Mouse (Mus musculus): Measurements from ENCODE around the gene Ndufs2.

Gene Ndufs2

GRCm38 (mm10) chr1:171227879-171228278 lies 23.3 kb downstream of the Ndufs2 start:
- DNase-seq, result no peak

- DNase-seq, result no peak
Measured at GRCm38 (mm10) chr1:171226780-171227179, 24.4 kb downstream of the Ndufs2 start.

- no peak for DNase-seq
Measured at GRCm38 (mm10) chr1:171224857-171225256, 26.3 kb downstream of the Ndufs2 start, which contains the start of gene Apoa2. Gene Apoa2, plus strand, starts transcription at chr1:171225054.

GRCm38 (mm10) chr1:171223796-171224195 lies 27.4 kb downstream of the Ndufs2 start:
- DNase-seq, result no peak

GRCm38 (mm10) chr1:171223168-171223567 lies 28.0 kb downstream of the Ndufs2 start:
- DNase-seq, result no peak

- peak; percentile 88 to 96 for DNase-seq
Measured at GRCm38 (mm10) chr1:171222238-171223155, 28.7 kb downstream of the Ndufs2 start, which contains the start of gene Tomm40l. Gene Tomm40l, minus strand, starts transcription at chr1:171222514.

- peak; percentile 27 to 39 for DNase-seq
Measured at GRCm38 (mm10) chr1:171221281-171222193, 29.7 kb downstream of the Ndufs2 start.

- DNase-seq, result peak; percentile 84 to 89
Measured at GRCm38 (mm10) chr1:171220871-171221270, 30.3 kb downstream of the Ndufs2 start.

GRCm38 (mm10) chr1:171216241-171216955 lies 34.8 kb downstream of the Ndufs2 start:
- no peak for DNase-seq

- no peak for DNase-seq
Measured at GRCm38 (mm10) chr1:171213801-171214496, 37.2 kb downstream of the Ndufs2 start, which contains the start of gene Nr1i3. Gene Nr1i3, plus strand, starts transcription at chr1:171213970.

GRCm38 (mm10) chr1:171212854-171213253 lies 38.3 kb downstream of the Ndufs2 start:
- DNase-seq, result no peak

- no peak for DNase-seq
Measured at GRCm38 (mm10) chr1:171209409-171209808, 41.8 kb downstream of the Ndufs2 start.

- DNase-seq, result no peak
Measured at GRCm38 (mm10) chr1:171205704-171206493, 45.3 kb downstream of the Ndufs2 start.

GRCm38 (mm10) chr1:171204249-171204644 lies 46.9 kb downstream of the Ndufs2 start:
- DNase-seq, result no peak

GRCm38 (mm10) chr1:171203471-171204248 lies 47.5 kb downstream of the Ndufs2 start:
- DNase-seq, result no peak

GRCm38 (mm10) chr1:171200769-171201168 lies 50.4 kb downstream of the Ndufs2 start:
- no peak for DNase-seq

GRCm38 (mm10) chr1:171199532-171199931 lies 51.7 kb downstream of the Ndufs2 start:
- no peak for DNase-seq

GRCm38 (mm10) chr1:171195887-171196397 lies 55.2 kb downstream of the Ndufs2 start, which contains the start of gene Pcp4l1:
Gene Pcp4l1, minus strand, starts transcription at chr1:171196268.
- peak; percentile 35 to 36 for DNase-seq

- no peak for DNase-seq
Measured at GRCm38 (mm10) chr1:171195046-171195822, 56.0 kb downstream of the Ndufs2 start.
